Mouse (Mus musculus) monocyte, adult 59 days (primary cell): ENCODE data around the gene 9130230L23Rik. TPM values are rescaled to one million over a fixed set of nuclear protein-coding genes. Genes with fewer than 3 reads are reported as not detected.

Experiments used
- total RNA-seq, 2 experiments: library from RNA; stranded (reverse); gene quantifications; one replicate each; pipeline ENCODE4 v1.2.4; 2023

9130230L23Rik gene
- 1 to 10 TPM; 2.1 to 2.9 TPM for total RNA-seq

GRCm38 (mm10) chr5:66004134-66004925 lies at the start of gene 9130230L23Rik:
TSS of gene 9130230L23Rik (minus strand) at chr5:66004285.

GRCm38 (mm10) chr5:65934783-65935182 lies 69.3 kb downstream of the 9130230L23Rik start, which contains the start of gene Chrna9:
TSS of gene Chrna9 (plus strand) at chr5:65934921.

Other genes starting within 250 kb of the 9130230L23Rik start
- 10 to 100 TPM; 29.9 to 34.7 TPM for gene N4bp2, start 240.8 kb downstream of the 9130230L23Rik start, total RNA-seq
- gene Rhoh, start 143.1 kb downstream of the 9130230L23Rik start, total RNA-seq = 10 to 100 TPM; 14.9 to 18.7 TPM
- not detected for gene Chrna9, start 69.4 kb downstream of the 9130230L23Rik start, total RNA-seq
- gene Rbm47, start 168.8 kb upstream of the 9130230L23Rik start, total RNA-seq = 10 to 100 TPM; 77.5 to 83.5 TPM